Mouse (Mus musculus) gastrocnemius, postnatal 14 days (tissue): ENCODE results near the gene Cd276. TPM values are rescaled to one million over a fixed set of nuclear protein-coding genes. Genes with fewer than 3 reads are reported as not detected.
A peak's percentile ranks its signal among the peaks of the same experiment; 100 is the strongest.

Experiments
- DNase-seq: peaks from one replicate; pipeline ENCODE4 v3.0.0; 2021; ENCODE audit warnings: mixed read lengths
- intact Hi-C: fragments of 180-260 bp; cut with DNase I; formaldehyde crosslinking; loops from one replicate; pipeline ENCODE4 v1.15.1; 2025; ENCODE audit warnings: low total_unique reads
- total RNA-seq, 2 experiments: library from RNA; stranded (reverse); gene quantifications; 2 replicates each; pipeline ENCODE4 v1.2.3; 2021

The Cd276 gene
- total RNA-seq, 2 experiments from 2014 or later = 15.6 to 25.1 TPM

- no peak for DNase-seq
- intact Hi-C loops = no loop called here
Observed at GRCm38 (mm10) chr9:58554056-58554907, 955 bp downstream of the Cd276 start.

DNA sequence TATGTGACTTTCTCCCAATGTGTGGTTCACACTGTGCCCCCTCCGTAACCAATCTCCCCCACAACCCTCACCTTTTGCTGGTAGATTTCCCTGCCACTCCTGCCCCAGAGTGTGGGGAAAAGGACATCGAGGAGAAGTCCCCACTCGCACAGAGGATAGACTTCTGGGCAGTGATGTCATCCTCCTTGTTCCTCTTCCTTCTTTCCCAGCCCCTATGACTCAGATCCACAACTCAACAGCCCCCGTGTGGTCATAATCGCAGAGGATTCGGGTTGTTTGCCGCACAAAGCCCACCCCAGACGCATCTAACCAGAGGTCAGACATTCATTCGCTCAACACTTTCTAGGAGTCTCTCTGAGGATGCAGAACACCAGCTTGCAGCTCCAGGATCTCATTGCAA, 3.2 kb downstream of the Cd276 start:
- DNase-seq = no peak
- intact Hi-C loops = no loop called here

- intact Hi-C loops = no loop called here
Observed at GRCm38 (mm10) chr9:58550928-58551327, 4.3 kb downstream of the Cd276 start.

DNA sequence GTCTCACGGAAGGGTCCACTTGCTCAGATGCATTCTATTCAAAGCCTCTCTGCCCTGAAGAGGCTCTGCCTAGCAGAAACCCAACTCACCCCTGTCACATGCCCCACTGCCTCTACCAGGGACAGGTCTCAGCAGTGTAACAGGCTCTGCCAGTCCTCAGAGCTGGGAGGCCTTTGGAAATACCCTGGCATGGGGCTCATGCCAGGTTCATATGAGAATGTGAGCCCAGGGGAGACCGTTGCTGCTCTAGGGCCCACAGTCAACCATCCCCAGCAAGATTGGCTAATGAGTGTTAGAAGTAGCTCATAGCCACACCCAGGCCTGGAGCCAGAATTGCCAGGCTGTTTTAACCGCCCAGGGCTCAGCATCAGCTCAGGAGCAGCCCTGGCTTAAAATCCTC, 5.5 kb downstream of the Cd276 start:
- DNase-seq = peak; percentile 34
- intact Hi-C loops = no loop called here

More at GRCm38 (mm10) chr9:58550928-58551327, 4.3 kb downstream of the Cd276 start:
- DNase-seq = no peak

- intact Hi-C loops = no loop called here
- DNase-seq = no peak
Observed at GRCm38 (mm10) chr9:58548897-58549296, 6.3 kb downstream of the Cd276 start.

GRCm38 (mm10) chr9:58546630-58547360, 8.4 kb downstream of the Cd276 start:
- peak; percentile 79 for DNase-seq
- intact Hi-C loops = no loop called here

GRCm38 (mm10) chr9:58545428-58545827, 9.8 kb downstream of the Cd276 start:
- intact Hi-C loops = no loop called here

GRCm38 (mm10) chr9:58544879-58545324, 10.3 kb downstream of the Cd276 start:
- intact Hi-C loops = loop anchor here (5.0 kb wide), 1 partner anchor 32 kb away; no protein-coding TSS in a partner anchor
- DNase-seq = no peak

More at GRCm38 (mm10) chr9:58545428-58545827, 9.8 kb downstream of the Cd276 start:
- DNase-seq = no peak

DNA sequence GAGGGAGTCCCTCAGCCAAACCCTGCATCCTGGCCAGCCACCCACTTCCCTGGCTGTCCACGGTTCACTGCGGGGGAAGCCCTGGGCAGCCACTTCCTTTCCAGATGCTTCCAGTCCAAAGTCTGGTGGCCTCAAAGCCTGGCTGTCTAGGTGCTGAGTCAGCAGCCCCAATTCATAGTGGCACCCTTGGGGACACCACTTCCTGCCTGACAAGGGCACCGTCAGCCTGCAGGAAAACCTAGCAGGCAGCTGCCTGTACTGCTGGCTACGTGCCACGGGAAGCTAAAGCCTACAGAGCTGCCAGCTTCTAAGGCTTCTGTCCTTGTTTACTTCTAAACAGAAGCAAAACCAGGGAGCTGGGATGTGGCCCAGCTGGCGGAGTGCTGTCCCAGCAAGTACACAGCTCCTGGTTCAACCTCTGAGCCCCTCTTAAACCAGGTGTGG, 13.3 kb downstream of the Cd276 start:
- intact Hi-C loops = loop anchor here (5.0 kb wide), 1 partner anchor 35 kb away; no protein-coding TSS in a partner anchor

DNA sequence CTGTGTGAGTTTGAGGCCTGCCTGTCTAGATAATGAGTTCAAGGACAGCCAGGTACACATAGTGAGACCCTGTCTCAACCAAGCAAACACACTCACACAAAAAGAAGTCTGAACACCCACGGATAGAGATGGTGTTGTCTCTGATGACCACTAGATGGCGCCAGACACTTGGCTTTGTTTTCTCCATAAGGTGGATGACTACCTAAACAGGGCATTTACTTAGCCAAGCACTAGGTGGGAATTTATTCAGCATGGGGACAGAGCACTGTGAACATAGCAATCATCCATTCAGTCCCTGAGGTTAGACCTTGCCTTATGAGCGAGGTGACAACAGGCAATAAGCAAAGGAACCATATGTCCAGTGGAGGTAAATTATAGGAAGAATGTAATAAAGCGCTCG, 15.4 kb downstream of the Cd276 start:
- no peak for DNase-seq

More for the DNA sequence above, 13.3 kb downstream of the Cd276 start:
- DNase-seq = peak; percentile 89

DNA sequence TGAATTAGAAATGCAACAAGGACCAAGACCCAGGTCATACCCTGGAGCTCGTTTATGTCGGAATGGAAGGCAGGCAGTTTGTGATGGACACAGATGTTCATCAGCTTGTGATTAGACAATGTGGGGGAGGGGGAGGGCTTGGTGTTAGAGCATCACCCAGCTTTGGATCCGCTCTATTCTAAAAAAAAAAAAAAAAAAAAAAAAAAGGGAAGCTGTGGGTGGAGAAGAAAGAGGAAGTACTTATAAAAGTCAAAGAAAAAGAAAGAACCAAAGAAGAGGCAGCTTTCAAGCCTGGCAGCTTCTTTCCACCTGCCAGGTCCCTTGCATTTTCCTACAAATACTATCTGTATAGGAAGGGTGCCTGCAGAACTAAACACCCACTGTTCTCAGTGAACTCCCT, 17.5 kb downstream of the Cd276 start:
- intact Hi-C loops = loop anchor here (5.0 kb wide), 1 partner anchor 115 kb away; no protein-coding TSS in a partner anchor

More for the DNA sequence above, 15.4 kb downstream of the Cd276 start:
- intact Hi-C loops = loop anchor here (5.0 kb wide), 2 partner anchors 37 to 112 kb away; no protein-coding TSS in a partner anchor

DNA sequence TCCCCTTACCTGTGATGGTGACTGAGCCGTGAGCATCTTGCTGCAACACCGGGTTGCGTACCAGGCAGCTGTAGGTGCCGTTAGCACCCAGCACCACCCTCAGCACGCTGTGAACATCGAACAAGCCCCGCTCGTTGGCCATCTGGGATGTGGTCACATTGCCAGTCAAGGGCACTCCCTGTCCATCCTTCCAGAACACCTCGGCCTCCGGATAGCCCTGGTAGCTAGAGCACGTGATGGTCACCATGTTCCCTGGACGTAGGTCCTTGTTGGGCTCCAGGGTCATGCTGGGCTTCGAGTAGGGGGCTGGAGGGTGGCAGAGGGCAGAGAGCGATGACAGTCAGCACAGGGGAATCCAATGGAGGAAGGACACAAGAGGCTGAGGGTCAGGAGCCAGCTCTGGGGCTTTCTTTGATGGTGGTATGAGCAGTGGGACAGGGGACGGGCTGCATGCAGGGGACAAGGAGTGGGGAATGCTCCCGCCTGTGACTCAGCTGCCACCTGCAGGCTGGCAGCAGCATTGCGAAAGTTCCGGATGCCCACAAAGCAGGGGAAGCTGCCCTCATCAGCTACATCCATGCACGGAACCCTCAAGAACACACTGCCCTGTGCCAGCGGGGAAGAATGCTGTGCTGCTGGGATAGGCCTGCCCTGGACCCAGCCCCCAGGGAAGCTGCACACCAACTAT, 19.6 kb downstream of the Cd276 start:
- intact Hi-C loops = loop anchor here (5.0 kb wide), 1 partner anchor 117 kb away; no protein-coding TSS in a partner anchor
- DNase-seq = no peak

More for the DNA sequence above, 17.5 kb downstream of the Cd276 start:
- DNase-seq = no peak

- peak; percentile 36 for DNase-seq
- intact Hi-C loops = loop anchor here (5.0 kb wide), 1 partner anchor 118 kb away; no protein-coding TSS in a partner anchor
Observed at GRCm38 (mm10) chr9:58534766-58535165, 20.5 kb downstream of the Cd276 start.

DNA sequence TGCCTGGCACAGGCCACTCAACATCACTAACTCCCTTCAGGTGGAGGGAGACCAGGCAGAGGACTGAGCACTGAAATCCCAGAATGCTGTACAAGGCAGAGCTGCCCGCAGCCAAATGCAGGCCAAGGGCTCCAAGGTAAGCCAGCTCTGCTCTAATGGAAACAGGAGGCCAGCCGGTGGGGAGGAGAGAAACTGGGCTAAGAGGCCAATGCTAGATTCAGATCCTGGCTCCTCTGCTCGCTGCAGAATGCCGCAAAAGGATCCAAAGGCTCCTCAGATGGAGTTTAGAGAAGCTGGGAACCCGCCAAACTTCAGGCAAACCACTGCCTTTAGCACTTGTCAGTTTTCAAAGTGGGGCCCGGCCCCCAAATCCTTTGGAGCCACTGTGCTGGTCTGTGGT, 21.9 kb downstream of the Cd276 start:
- DNase-seq = no peak
- intact Hi-C loops = no loop called here

GRCm38 (mm10) chr9:58532236-58532635, 23.0 kb downstream of the Cd276 start:
- DNase-seq = no peak
- intact Hi-C loops = no loop called here

GRCm38 (mm10) chr9:58530407-58530806, 24.8 kb downstream of the Cd276 start:
- intact Hi-C loops = no loop called here
- DNase-seq = no peak

GRCm38 (mm10) chr9:58527841-58528240, 27.4 kb downstream of the Cd276 start:
- DNase-seq = no peak

GRCm38 (mm10) chr9:58525108-58525507, 30.1 kb downstream of the Cd276 start:
- intact Hi-C loops = no loop called here
- no peak for DNase-seq

More at GRCm38 (mm10) chr9:58527841-58528240, 27.4 kb downstream of the Cd276 start:
- intact Hi-C loops = no loop called here

DNA sequence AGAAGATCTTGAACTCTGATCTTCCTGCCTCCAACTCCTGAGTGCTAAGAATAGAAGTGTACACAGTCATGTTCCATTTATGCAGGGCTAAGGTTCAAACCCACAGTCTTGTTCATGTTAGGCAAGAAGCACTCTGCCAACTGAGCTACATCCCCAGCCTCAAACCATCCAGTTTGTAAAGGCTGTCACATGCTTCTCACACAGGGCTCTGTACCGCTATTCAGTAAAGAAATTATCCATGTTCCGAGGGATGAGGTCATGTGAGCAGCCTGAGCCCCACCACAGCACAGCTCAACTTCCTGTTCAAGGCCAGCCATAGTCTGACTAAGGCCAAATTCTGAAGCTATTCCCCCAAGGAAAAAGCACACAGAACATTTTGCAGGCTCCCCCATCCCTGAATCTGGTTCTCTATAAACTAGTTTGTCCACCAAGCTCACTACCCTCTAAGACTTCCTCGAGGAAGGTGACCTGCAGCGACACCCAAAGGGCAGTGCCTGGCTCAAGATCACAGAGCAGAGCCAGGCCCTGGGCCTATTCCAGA, 33.3 kb downstream of the Cd276 start:
- no peak for DNase-seq
- intact Hi-C loops = no loop called here
